Mouse (Mus musculus): ENCODE data around the gene Wdr4. TPM values are rescaled to one million over a fixed set of nuclear protein-coding genes. Genes with fewer than 3 reads are reported as not detected.

The Wdr4 gene
- 12.9 and 13.6 TPM in 2 replicates for total RNA-seq (2014; rRNA removed)
- polyA plus RNA-seq (2012; rRNA removed) = 19.0 and 27.8 TPM in 2 replicates

GRCm38 (mm10) chr17:31519946-31520838 is at the start of gene Wdr4, which contains the start of gene Ndufv3:
Gene Wdr4, minus strand, starts transcription at chr17:31519980.
Gene Ndufv3, plus strand, starts transcription at chr17:31520115.
- no peaks in the 10 kb centered on the region for H3K27me3 ChIP-seq (ENCODE audit: control insufficient read depth, insufficient read depth, low read length)
- under 1% methylated on average over 44 of the region's 45 CpGs for WGBS
- DNase-seq (ENCODE audit: extremely low read depth, low read depth, low spot score) = peak; percentile 98

GRCm38 (mm10) chr17:31566276-31566675 is 46.5 kb upstream of the Wdr4 start:
- TF ChIP-seq POLR2A (IDR thresholded peaks at IDR 0.05; ENCODE audit: extremely low read depth, insufficient read depth, low read length) = no peak
- no peak for TF ChIP-seq CTCF (IDR thresholded peaks at IDR 0.05; ENCODE audit: low read depth, low read length)
- 51% methylated on average over 6 of the region's 6 CpGs for WGBS
- Histone ChIP-seq H3K36me3 (ENCODE audit: control insufficient read depth, insufficient read depth, low read length) (no peaks in the 10 kb centered on the region), H3K9ac (ENCODE audit: low read depth, low read length) (no peak overlapping the region), H3K27me3 (ENCODE audit: control insufficient read depth, insufficient read depth, low read length) (no peaks in the 10 kb centered on the region), H3K79me2 (ENCODE audit: control insufficient read depth, insufficient read depth, low read length) (peaks cover 29% of the 10 kb centered on the region), H3K4me1 (ENCODE audit: control insufficient read depth, insufficient read depth, low read length) (peaks cover 15% of the 10 kb centered on the region), H3K4me3 (ENCODE audit: insufficient read depth, low read depth, low read length) (no peak overlapping the region), H3K27ac (replicated peaks; ENCODE audit: insufficient read depth, low read depth, low read length) (no peak overlapping the region)
- DNase-seq (ENCODE audit: extremely low read depth, low read depth, low spot score) = no peak

More at GRCm38 (mm10) chr17:31519946-31520838, at the start of gene Wdr4, which contains the start of gene Ndufv3:
- Histone ChIP-seq H3K27ac (replicated peaks; ENCODE audit: insufficient read depth, low read depth, low read length) (peak within 1 kb of the TSS; percentile 85), H3K79me2 (ENCODE audit: control insufficient read depth, insufficient read depth, low read length) (peaks cover 7% of the 10 kb centered on the region; the same call in 1 of the 2 replicates), H3K9ac (ENCODE audit: low read depth, low read length) (peak within 1 kb of the TSS; percentile 87), H3K36me3 (ENCODE audit: control insufficient read depth, insufficient read depth, low read length) (peaks cover 7% of the 10 kb centered on the region), H3K4me3 (ENCODE audit: insufficient read depth, low read depth, low read length) (peak within 1 kb of the TSS; percentile 90), H3K4me1 (ENCODE audit: control insufficient read depth, insufficient read depth, low read length) (no peaks in the 10 kb centered on the region; the same call in 1 of the 2 replicates)
- TF ChIP-seq POLR2A (IDR thresholded peaks at IDR 0.05; ENCODE audit: extremely low read depth, insufficient read depth, low read length) (peak; percentile 91), CTCF (IDR thresholded peaks at IDR 0.05; ENCODE audit: low read depth, low read length) (no peak)

GRCm38 (mm10) chr17:31565141-31566056 is 45.6 kb upstream of the Wdr4 start:
- H3K4me1 ChIP-seq (ENCODE audit: control insufficient read depth, insufficient read depth, low read length) = peaks cover 15% of the 10 kb centered on the region

GRCm38 (mm10) chr17:31564858-31565140 is 45.0 kb upstream of the Wdr4 start:
- TF ChIP-seq POLR2A (IDR thresholded peaks at IDR 0.05; ENCODE audit: extremely low read depth, insufficient read depth, low read length) = peak; percentile 50; the same call in 1 of the 2 replicates
- no peak for TF ChIP-seq CTCF (IDR thresholded peaks at IDR 0.05; ENCODE audit: low read depth, low read length)
- Histone ChIP-seq H3K79me2 (ENCODE audit: control insufficient read depth, insufficient read depth, low read length) (peaks cover 29% of the 10 kb centered on the region), H3K36me3 (ENCODE audit: control insufficient read depth, insufficient read depth, low read length) (no peaks in the 10 kb centered on the region), H3K9ac (ENCODE audit: low read depth, low read length) (peak overlapping the region; percentile 100), H3K4me3 (ENCODE audit: insufficient read depth, low read depth, low read length) (peak overlapping the region; percentile 100), H3K27ac (replicated peaks; ENCODE audit: insufficient read depth, low read depth, low read length) (peak overlapping the region; percentile 86), H3K4me1 (ENCODE audit: control insufficient read depth, insufficient read depth, low read length) (peaks cover 15% of the 10 kb centered on the region), H3K27me3 (ENCODE audit: control insufficient read depth, insufficient read depth, low read length) (no peaks in the 10 kb centered on the region)
- DNase-seq (ENCODE audit: extremely low read depth, low read depth, low spot score) = no peak
- 1% methylated on average over 24 of the region's 44 CpGs for WGBS

More at GRCm38 (mm10) chr17:31565141-31566056, 45.6 kb upstream of the Wdr4 start:
- Histone ChIP-seq H3K79me2 (ENCODE audit: control insufficient read depth, insufficient read depth, low read length) (peaks cover 29% of the 10 kb centered on the region), H3K9ac (ENCODE audit: low read depth, low read length) (peak overlapping the region; percentile 100), H3K36me3 (ENCODE audit: control insufficient read depth, insufficient read depth, low read length) (no peaks in the 10 kb centered on the region), H3K4me3 (ENCODE audit: insufficient read depth, low read depth, low read length) (peak overlapping the region; percentile 100), H3K27me3 (ENCODE audit: control insufficient read depth, insufficient read depth, low read length) (no peaks in the 10 kb centered on the region), H3K27ac (replicated peaks; ENCODE audit: insufficient read depth, low read depth, low read length) (peak overlapping the region; percentile 86)
- no peak for TF ChIP-seq POLR2A (IDR thresholded peaks at IDR 0.05; ENCODE audit: extremely low read depth, insufficient read depth, low read length)
- TF ChIP-seq CTCF (IDR thresholded peaks at IDR 0.05; ENCODE audit: low read depth, low read length) = 0 out of 2 replicates have a peak, but pooled peaks have one; percentile 8
- 2% methylated on average over 78 of the region's 88 CpGs for WGBS
- DNase-seq (ENCODE audit: extremely low read depth, low read depth, low spot score) = peak; percentile 35

GRCm38 (mm10) chr17:31564015-31564857 is 44.5 kb upstream of the Wdr4 start, which contains the start of gene Pknox1:
Gene Pknox1, plus strand, starts transcription at chr17:31564734.
- DNase-seq (ENCODE audit: extremely low read depth, low read depth, low spot score) = peak; percentile 97
- Histone ChIP-seq H3K27ac (replicated peaks; ENCODE audit: insufficient read depth, low read depth, low read length) (peak within 1 kb of the TSS; percentile 89), H3K36me3 (ENCODE audit: control insufficient read depth, insufficient read depth, low read length) (no peaks in the 10 kb centered on the region), H3K79me2 (ENCODE audit: control insufficient read depth, insufficient read depth, low read length) (peaks cover 26% of the 10 kb centered on the region), H3K27me3 (ENCODE audit: control insufficient read depth, insufficient read depth, low read length) (no peaks in the 10 kb centered on the region), H3K9ac (ENCODE audit: low read depth, low read length) (peak within 1 kb of the TSS; percentile 100), H3K4me1 (ENCODE audit: control insufficient read depth, insufficient read depth, low read length) (peaks cover 15% of the 10 kb centered on the region), H3K4me3 (ENCODE audit: insufficient read depth, low read depth, low read length) (peak within 1 kb of the TSS; percentile 100)
- under 1% methylated on average over 62 of the region's 72 CpGs for WGBS
- TF ChIP-seq POLR2A (IDR thresholded peaks at IDR 0.05; ENCODE audit: extremely low read depth, insufficient read depth, low read length) (peak; percentile 75), CTCF (IDR thresholded peaks at IDR 0.05; ENCODE audit: low read depth, low read length) (no peak)
